Mouse (Mus musculus) ES-Bruce4 (cell line): Measurements from ENCODE around the gene Tbc1d9b. TPM values are rescaled to one million over a fixed set of nuclear protein-coding genes. Genes with fewer than 3 reads are reported as not detected.

ENCODE experiments used
- H3K27ac ChIP-seq: 2 replicates; pipeline ENCODE4 v1.5.1; 2012; ENCODE audit warnings: low read length, inconsistent platforms; ENCODE audit not compliant: insufficient read depth
- H3K27me3 ChIP-seq: 2 replicates; pipeline ENCODE4 v1.6.1; 2012; ENCODE audit warnings: mild to moderate bottlenecking, low read length, inconsistent platforms; ENCODE audit not compliant: control insufficient read depth, poor library complexity, insufficient read depth, severe bottlenecking
- H3K36me3 ChIP-seq: 2 replicates; pipeline ENCODE4 v1.6.1; 2012; ENCODE audit warnings: inconsistent platforms, mild to moderate bottlenecking, low read length, moderate library complexity; ENCODE audit not compliant: control insufficient read depth, poor library complexity, insufficient read depth, severe bottlenecking
- H3K4me1 ChIP-seq: one replicate; pipeline ENCODE4 v1.8.1; 2011; ENCODE audit warnings: low read length; ENCODE audit not compliant: control insufficient read depth, insufficient read depth
- H3K4me3 ChIP-seq: 2 replicates; pipeline ENCODE4 v1.5.1; 2011; ENCODE audit warnings: low read depth, mild to moderate bottlenecking, low read length
- H3K9ac ChIP-seq: 2 replicates; pipeline ENCODE4 v1.6.1; 2012; ENCODE audit warnings: low read depth, mild to moderate bottlenecking, inconsistent platforms; ENCODE audit not compliant: poor library complexity, severe bottlenecking
- H3K9me3 ChIP-seq: replicated peaks from 2 replicates; pipeline ENCODE4 v1.6.1; 2012; ENCODE audit warnings: mild to moderate bottlenecking, low read length, inconsistent platforms; ENCODE audit not compliant: control insufficient read depth, poor library complexity, insufficient read depth, severe bottlenecking
- CTCF ChIP-seq: IDR thresholded peaks from one replicate; pipeline ENCODE4 v1.8.1; 2011; ENCODE audit warnings: low read depth, low read length
- EP300 ChIP-seq: IDR thresholded peaks from 2 replicates; pipeline ENCODE4 v1.6.1; 2011; ENCODE audit warnings: low read depth, low read length; ENCODE audit not compliant: insufficient read depth
- POLR2A ChIP-seq: IDR thresholded peaks from one replicate; pipeline ENCODE4 v1.8.1; 2011; ENCODE audit warnings: low read length; ENCODE audit not compliant: insufficient read depth
- polyA plus RNA-seq: library from polyadenylated mRNA; stranded (reverse); fragments of >200 nt; gene quantifications from 2 replicates; pipeline ENCODE4 v1.2.4, GENCODE M21; 2011; ENCODE audit warnings: low read depth; ENCODE audit not compliant: missing spikeins, insufficient read depth, insufficient read length

Gene Tbc1d9b
- polyA plus RNA-seq, 1 experiment: 30.6 TPM

GRCm38 (mm10) chr11:50104016-50104415 lies 27.2 kb upstream of the Tbc1d9b start:
- no peaks in the 10 kb centered on the region for H3K9me3 ChIP-seq
- no peak for TF ChIP-seq EP300
- TF ChIP-seq POLR2A: no peak
- TF ChIP-seq CTCF: no peak
- peaks cover 2% of the 10 kb centered on the region for H3K4me1 ChIP-seq
- H3K27me3 ChIP-seq: no peaks in the 10 kb centered on the region
- H3K27ac ChIP-seq: no peak overlapping the region
- no peak overlapping the region for H3K4me3 ChIP-seq
- H3K36me3 ChIP-seq: no peaks in the 10 kb centered on the region
- no peak overlapping the region for H3K9ac ChIP-seq

DNA sequence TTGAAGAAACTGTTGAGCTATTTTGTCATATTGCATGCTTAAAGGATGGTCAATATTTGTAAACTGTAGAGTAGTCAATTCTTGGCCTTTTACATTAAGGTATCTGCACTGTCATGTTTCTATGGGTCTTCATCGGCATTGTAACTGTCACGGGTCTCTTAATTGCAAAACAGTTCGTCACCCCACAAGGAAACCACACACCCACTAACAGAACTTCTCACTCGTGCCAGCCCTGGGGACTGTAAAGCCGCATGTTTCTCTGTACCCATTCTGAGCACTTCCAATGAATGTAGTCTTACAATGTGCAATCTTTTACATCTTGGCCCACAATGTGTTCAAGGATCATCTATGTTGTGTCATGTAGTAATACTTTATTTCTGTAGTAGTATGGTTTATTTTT lies 26.0 kb upstream of the Tbc1d9b start:
- Histone ChIP-seq H3K27ac (no peak overlapping the region), H3K9ac (no peak overlapping the region), H3K9me3 (no peaks in the 10 kb centered on the region), H3K4me3 (no peak overlapping the region), H3K4me1 (peaks cover 2% of the 10 kb centered on the region), H3K27me3 (no peaks in the 10 kb centered on the region), H3K36me3 (no peaks in the 10 kb centered on the region)
- no peak for TF ChIP-seq POLR2A
- TF ChIP-seq EP300: no peak
- no peak for TF ChIP-seq CTCF

GRCm38 (mm10) chr11:50106024-50106423 lies 25.2 kb upstream of the Tbc1d9b start:
- Histone ChIP-seq H3K4me1 (peaks cover 2% of the 10 kb centered on the region), H3K27me3 (no peaks in the 10 kb centered on the region), H3K9me3 (no peaks in the 10 kb centered on the region), H3K36me3 (no peaks in the 10 kb centered on the region), H3K9ac (no peak overlapping the region), H3K4me3 (no peak overlapping the region), H3K27ac (no peak overlapping the region)
- TF ChIP-seq POLR2A: no peak
- TF ChIP-seq CTCF: no peak
- TF ChIP-seq EP300: no peak

GRCm38 (mm10) chr11:50108823-50109244 lies 22.4 kb upstream of the Tbc1d9b start:
- no peak overlapping the region for H3K9ac ChIP-seq
- no peaks in the 10 kb centered on the region for H3K9me3 ChIP-seq
- TF ChIP-seq POLR2A: no peak
- TF ChIP-seq EP300: no peak
- no peak for TF ChIP-seq CTCF
- H3K27ac ChIP-seq: no peak overlapping the region
- no peaks in the 10 kb centered on the region for H3K36me3 ChIP-seq
- no peaks in the 10 kb centered on the region for H3K27me3 ChIP-seq
- peaks cover 2% of the 10 kb centered on the region for H3K4me1 ChIP-seq
- H3K4me3 ChIP-seq: no peak overlapping the region

DNA sequence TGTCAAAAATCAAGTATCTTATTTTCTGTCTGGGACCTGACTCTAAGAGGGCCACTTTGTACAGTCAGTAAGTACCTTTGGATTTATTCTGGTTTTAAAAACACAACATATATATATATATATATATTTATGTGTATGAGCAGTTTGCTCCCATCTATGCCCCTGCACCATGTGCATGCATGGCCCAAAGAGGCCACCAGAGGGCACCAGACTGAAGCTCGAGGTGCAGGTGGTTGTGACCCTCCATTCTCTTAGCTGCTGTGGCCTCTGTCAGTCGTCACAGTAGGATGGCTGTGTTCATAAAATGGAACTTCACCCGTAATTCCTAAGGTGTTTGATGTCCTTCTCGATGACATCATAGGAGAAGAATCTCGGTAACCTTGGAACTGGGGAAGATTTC lies 16.9 kb upstream of the Tbc1d9b start:
- H3K36me3 ChIP-seq: no peaks in the 10 kb centered on the region
- no peaks in the 10 kb centered on the region for H3K9me3 ChIP-seq
- no peaks in the 10 kb centered on the region for H3K4me1 ChIP-seq
- H3K4me3 ChIP-seq: no peak overlapping the region
- TF ChIP-seq CTCF: peak; percentile 94
- TF ChIP-seq EP300: no peak
- no peak overlapping the region for H3K9ac ChIP-seq
- no peak overlapping the region for H3K27ac ChIP-seq
- no peaks in the 10 kb centered on the region for H3K27me3 ChIP-seq

GRCm38 (mm10) chr11:50122631-50123081 lies 8.5 kb upstream of the Tbc1d9b start:
- Histone ChIP-seq H3K4me1 (no peaks in the 10 kb centered on the region), H3K27me3 (no peaks in the 10 kb centered on the region), H3K27ac (no peak overlapping the region), H3K9ac (no peak overlapping the region), H3K36me3 (no peaks in the 10 kb centered on the region), H3K4me3 (no peak overlapping the region), H3K9me3 (no peaks in the 10 kb centered on the region)
- TF ChIP-seq EP300: no peak
- no peak for TF ChIP-seq CTCF
